Mouse (Mus musculus) stomach, postnatal 0 days (tissue): Measurements from ENCODE around the gene Acat1.

Source experiments
- CTCF ChIP-seq: IDR thresholded peaks from 2 replicates; pipeline ENCODE4 v1.5.1; 2016; ENCODE audit warnings: antibody characterized with exemption, low read depth, mild to moderate bottlenecking, moderate library complexity
- EP300 ChIP-seq: optimal IDR thresholded peaks from 2 replicates; pipeline ENCODE3; 2016; ENCODE audit warnings: antibody characterized with exemption

DNA sequence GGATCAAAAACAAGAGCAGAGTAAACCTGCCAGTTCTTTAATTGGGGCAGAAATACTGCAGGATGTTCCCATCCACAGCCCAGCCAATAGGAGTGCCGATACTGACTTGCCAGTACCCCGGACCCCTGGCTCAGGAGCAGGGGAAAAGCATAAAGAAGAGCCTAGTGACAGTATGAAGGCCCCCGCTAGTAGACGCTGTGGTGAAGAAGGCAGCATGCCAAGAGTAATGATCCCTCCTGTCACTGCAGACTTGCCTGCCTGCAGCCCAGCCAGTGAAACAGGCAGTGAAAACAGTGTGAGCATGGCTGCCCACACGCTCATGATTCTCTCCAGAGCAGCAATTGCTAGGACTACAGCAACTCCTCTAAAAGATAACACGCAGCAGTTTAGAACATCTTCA lies 39.5 kb downstream of the Acat1 start:
- no peak for TF ChIP-seq EP300
- TF ChIP-seq CTCF, result no peak
